Mouse (Mus musculus): ENCODE data around the gene Fut2. TPM values are rescaled to one million over a fixed set of nuclear protein-coding genes. Genes with fewer than 3 reads are reported as not detected.

Gene Fut2
- polyA plus RNA-seq, 1 experiment from 2014 or later, result 0.27 TPM

- peak; percentile 76 for DNase-seq (ENCODE audit: low spot score)
- no peak overlapping the region for H3K9ac ChIP-seq (replicated peaks; ENCODE audit: low read depth)
Measured at GRCm38 (mm10) chr7:45681046-45681736, 15.0 kb upstream of the Fut2 start.

GRCm38 (mm10) chr7:45679966-45680621 lies 13.9 kb upstream of the Fut2 start:
- DNase-seq (ENCODE audit: low spot score), result peak; percentile 80
- no peak overlapping the region for H3K4me2 ChIP-seq (replicated peaks; ENCODE audit: low read depth, low read length)
- no peak overlapping the region for H3K4me3 ChIP-seq (ENCODE audit: low read depth, low read length)
- H3K9me3 ChIP-seq (ENCODE audit: low read length), result no peaks in the 10 kb centered on the region
- peak; percentile 85 for TF ChIP-seq EP300 (IDR thresholded peaks at IDR 0.05)
- TF ChIP-seq CTCF (IDR thresholded peaks at IDR 0.05), result no peak
- no peaks in the 10 kb centered on the region for H3K27me3 ChIP-seq (replicated peaks; ENCODE audit: insufficient read depth, low read length)
- H3K27ac ChIP-seq (ENCODE audit: low read length), result peak overlapping the region; percentile 33
- no peaks in the 10 kb centered on the region for H3K36me3 ChIP-seq (ENCODE audit: insufficient read depth, low read length)
- H3K4me1 ChIP-seq (ENCODE audit: insufficient read depth, low read depth, low read length), result peaks cover 11% of the 10 kb centered on the region; the same call in 1 of the 2 replicates
- 58% methylated on average over 14 of the region's 14 CpGs for WGBS
- peak; percentile 82 for ATAC-seq
- H3K9ac ChIP-seq (replicated peaks; ENCODE audit: low read depth), result no peak overlapping the region

More at GRCm38 (mm10) chr7:45681046-45681736, 15.0 kb upstream of the Fut2 start:
- Histone ChIP-seq H3K36me3 (ENCODE audit: insufficient read depth, low read length) (no peaks in the 10 kb centered on the region), H3K4me1 (ENCODE audit: insufficient read depth, low read depth, low read length) (peaks cover 11% of the 10 kb centered on the region; the same call in 1 of the 2 replicates), H3K4me3 (ENCODE audit: low read depth, low read length) (no peak overlapping the region), H3K27me3 (replicated peaks; ENCODE audit: insufficient read depth, low read length) (no peaks in the 10 kb centered on the region), H3K27ac (ENCODE audit: low read length) (peak overlapping the region; percentile 89), H3K4me2 (replicated peaks; ENCODE audit: low read depth, low read length) (no peak overlapping the region), H3K9me3 (ENCODE audit: low read length) (no peaks in the 10 kb centered on the region)
- 48% methylated on average over 8 of the region's 8 CpGs for WGBS
- peak; percentile 43 for ATAC-seq
- TF ChIP-seq CTCF (IDR thresholded peaks at IDR 0.05), result no peak
- peak; percentile 13; the same call in 1 of the 2 replicates for TF ChIP-seq EP300 (IDR thresholded peaks at IDR 0.05)

- TF ChIP-seq CTCF (IDR thresholded peaks at IDR 0.05) (no peak), EP300 (IDR thresholded peaks at IDR 0.05) (no peak)
- Histone ChIP-seq H3K4me1 (ENCODE audit: insufficient read depth, low read depth, low read length) (peaks cover 11% of the 10 kb centered on the region; the same call in 1 of the 2 replicates), H3K4me3 (ENCODE audit: low read depth, low read length) (no peak overlapping the region), H3K36me3 (ENCODE audit: insufficient read depth, low read length) (no peaks in the 10 kb centered on the region), H3K4me2 (replicated peaks; ENCODE audit: low read depth, low read length) (no peak overlapping the region), H3K9me3 (ENCODE audit: low read length) (no peaks in the 10 kb centered on the region), H3K27me3 (replicated peaks; ENCODE audit: insufficient read depth, low read length) (no peaks in the 10 kb centered on the region), H3K27ac (ENCODE audit: low read length) (no peak overlapping the region), H3K9ac (replicated peaks; ENCODE audit: low read depth) (no peak overlapping the region)
- WGBS, result 94% methylated on average over 14 of the region's 14 CpGs
- ATAC-seq (no peak), DNase-seq (ENCODE audit: low spot score) (no peak)
Measured at GRCm38 (mm10) chr7:45678513-45678912, 12.3 kb upstream of the Fut2 start.

GRCm38 (mm10) chr7:45677627-45678295 lies 11.6 kb upstream of the Fut2 start:
- H3K9me3 ChIP-seq (ENCODE audit: low read length), result no peaks in the 10 kb centered on the region
- H3K4me3 ChIP-seq (ENCODE audit: low read depth, low read length), result no peak overlapping the region
- ATAC-seq (no peak), DNase-seq (ENCODE audit: low spot score) (no peak)
- H3K4me2 ChIP-seq (replicated peaks; ENCODE audit: low read depth, low read length), result no peak overlapping the region
- no peaks in the 10 kb centered on the region for H3K27me3 ChIP-seq (replicated peaks; ENCODE audit: insufficient read depth, low read length)
- no peak overlapping the region for H3K27ac ChIP-seq (ENCODE audit: low read length)
- H3K9ac ChIP-seq (replicated peaks; ENCODE audit: low read depth), result no peak overlapping the region
- H3K36me3 ChIP-seq (ENCODE audit: insufficient read depth, low read length), result no peaks in the 10 kb centered on the region
- TF ChIP-seq CTCF (IDR thresholded peaks at IDR 0.05), result no peak
- no peak for TF ChIP-seq EP300 (IDR thresholded peaks at IDR 0.05)
- peaks cover 11% of the 10 kb centered on the region; the same call in 1 of the 2 replicates for H3K4me1 ChIP-seq (ENCODE audit: insufficient read depth, low read depth, low read length)
- WGBS, result 48% methylated on average over 7 of the region's 7 CpGs

GRCm38 (mm10) chr7:45668921-45669320 lies 2.7 kb upstream of the Fut2 start:
- WGBS, result 97% methylated on average over 9 of the region's 9 CpGs
- DNase-seq (ENCODE audit: low spot score), result no peak

GRCm38 (mm10) chr7:45667761-45668160 lies 1.6 kb upstream of the Fut2 start:
- ATAC-seq, result no peak
- no peak for DNase-seq (ENCODE audit: low spot score)
- no peak overlapping the region for H3K4me2 ChIP-seq (replicated peaks; ENCODE audit: low read depth, low read length)
- no peaks in the 10 kb centered on the region for H3K9me3 ChIP-seq (ENCODE audit: low read length)
- WGBS, result 68% methylated on average over 14 of the region's 14 CpGs
- H3K27ac ChIP-seq (ENCODE audit: low read length), result no peak overlapping the region
- H3K9ac ChIP-seq (replicated peaks; ENCODE audit: low read depth), result no peak overlapping the region
- H3K27me3 ChIP-seq (replicated peaks; ENCODE audit: insufficient read depth, low read length), result no peaks in the 10 kb centered on the region
- H3K4me3 ChIP-seq (ENCODE audit: low read depth, low read length), result no peak overlapping the region
- no peak for TF ChIP-seq CTCF (IDR thresholded peaks at IDR 0.05)
- TF ChIP-seq EP300 (IDR thresholded peaks at IDR 0.05), result no peak
- peaks cover 3% of the 10 kb centered on the region; the same call in 1 of the 2 replicates for H3K4me1 ChIP-seq (ENCODE audit: insufficient read depth, low read depth, low read length)
- H3K36me3 ChIP-seq (ENCODE audit: insufficient read depth, low read length), result no peaks in the 10 kb centered on the region

More at GRCm38 (mm10) chr7:45668921-45669320, 2.7 kb upstream of the Fut2 start:
- Histone ChIP-seq H3K4me2 (replicated peaks; ENCODE audit: low read depth, low read length) (no peak overlapping the region), H3K4me1 (ENCODE audit: insufficient read depth, low read depth, low read length) (peaks cover 3% of the 10 kb centered on the region; the same call in 1 of the 2 replicates), H3K4me3 (ENCODE audit: low read depth, low read length) (no peak overlapping the region), H3K27ac (ENCODE audit: low read length) (no peak overlapping the region), H3K9me3 (ENCODE audit: low read length) (no peaks in the 10 kb centered on the region), H3K9ac (replicated peaks; ENCODE audit: low read depth) (no peak overlapping the region), H3K27me3 (replicated peaks; ENCODE audit: insufficient read depth, low read length) (no peaks in the 10 kb centered on the region), H3K36me3 (ENCODE audit: insufficient read depth, low read length) (no peaks in the 10 kb centered on the region)
- peak; percentile 49 for TF ChIP-seq CTCF (IDR thresholded peaks at IDR 0.05)
- TF ChIP-seq EP300 (IDR thresholded peaks at IDR 0.05), result no peak
- ATAC-seq, result no peak
